Mouse (Mus musculus) activated CD4-positive, CD25-positive, alpha-beta regulatory T cell, adult 9 weeks (primary cell): ENCODE measurements around the gene Olfr556. TPM values are rescaled to one million over a fixed set of nuclear protein-coding genes. Genes with fewer than 3 reads are reported as not detected.

Experiments
- polyA plus RNA-seq: library from polyadenylated mRNA; unstranded; fragments of 100-300 nt; shearing (Covaris generic); gene quantifications from one replicate; pipeline ENCODE4 v1.2.1, GENCODE M21; 2017

The Olfr556 gene
- polyA plus RNA-seq, result not detected

GRCm38 (mm10) chr7:102664599-102664998, at the start of gene Olfr556:
TSS of gene Olfr556 (plus strand) at chr7:102664899.

GRCm38 (mm10) chr7:102618118-102618517, 46.6 kb upstream of the Olfr556 start, which contains the start of gene Olfr553:
TSS of gene Olfr553 (minus strand) at chr7:102618218.

GRCm38 (mm10) chr7:102638132-102638531, 26.6 kb upstream of the Olfr556 start, which contains the start of gene Olfr554:
TSS of gene Olfr554 (plus strand) at chr7:102638432.

GRCm38 (mm10) chr7:102658523-102658922, 6.2 kb upstream of the Olfr556 start, which contains the start of gene Olfr555:
TSS of gene Olfr555 (plus strand) at chr7:102658823.

GRCm38 (mm10) chr7:102686944-102687501, 22.3 kb downstream of the Olfr556 start, which contains the start of gene Trim68:
TSS of gene Trim68 (minus strand) at chr7:102687327.

GRCm38 (mm10) chr7:102695358-102696125, 30.8 kb downstream of the Olfr556 start, which contains the start of gene Olfr557:
TSS of gene Olfr557 (plus strand) at chr7:102695910.

GRCm38 (mm10) chr7:102701915-102702314, 37.2 kb downstream of the Olfr556 start, which contains the start of gene Olfr558:
TSS of gene Olfr558 (plus strand) at chr7:102702215.

GRCm38 (mm10) chr7:102718970-102719369, 54.3 kb downstream of the Olfr556 start, which contains the start of gene Olfr33:
TSS of gene Olfr33 (minus strand) at chr7:102719070.

Other genes with a start within 250 kb of the Olfr556 start
- 54.6 TPM for gene Rrm1, start 223.2 kb upstream of the Olfr556 start, polyA plus RNA-seq
- gene Olfr543, start 183.2 kb upstream of the Olfr556 start, polyA plus RNA-seq, result not detected
- not detected for gene Olfr544, start 176.6 kb upstream of the Olfr556 start, polyA plus RNA-seq
- gene Olfr545, start 165.3 kb upstream of the Olfr556 start, polyA plus RNA-seq, result 0.09 TPM
- gene Olfr547, start 130.2 kb upstream of the Olfr556 start, polyA plus RNA-seq, result not detected
- not detected for gene Olfr548-ps1, start 124.0 kb upstream of the Olfr556 start, polyA plus RNA-seq
- gene Olfr549, start 115.0 kb upstream of the Olfr556 start, polyA plus RNA-seq, result not detected
- 116 TPM for gene Trim21, start 99.4 kb upstream of the Olfr556 start, polyA plus RNA-seq
- not detected for gene Olfr550, start 93.5 kb upstream of the Olfr556 start, polyA plus RNA-seq
- not detected for gene Olfr551, start 73.0 kb upstream of the Olfr556 start, polyA plus RNA-seq
- gene Olfr552, start 67.1 kb upstream of the Olfr556 start, polyA plus RNA-seq, result not detected
- not detected for gene Olfr553, start 46.7 kb upstream of the Olfr556 start, polyA plus RNA-seq
- gene Olfr554, start 26.5 kb upstream of the Olfr556 start, polyA plus RNA-seq, result not detected
- gene Olfr555, start 6.1 kb upstream of the Olfr556 start, polyA plus RNA-seq, result not detected
- 17.4 TPM for gene Trim68, start 22.4 kb downstream of the Olfr556 start, polyA plus RNA-seq
- gene Olfr557, start 31.0 kb downstream of the Olfr556 start, polyA plus RNA-seq, result not detected
- not detected for gene Olfr558, start 37.3 kb downstream of the Olfr556 start, polyA plus RNA-seq
- gene Olfr33, start 54.2 kb downstream of the Olfr556 start, polyA plus RNA-seq, result not detected
- gene Olfr559, start 62.6 kb downstream of the Olfr556 start, polyA plus RNA-seq, result not detected
- not detected for gene Olfr560, start 94.5 kb downstream of the Olfr556 start, polyA plus RNA-seq
- gene Olfr78, start 94.6 kb downstream of the Olfr556 start, polyA plus RNA-seq, result not detected
- not detected for gene Olfr561, start 106.3 kb downstream of the Olfr556 start, polyA plus RNA-seq
- gene Olfr564, start 138.6 kb downstream of the Olfr556 start, polyA plus RNA-seq, result not detected
- gene Olfr566, start 193.9 kb downstream of the Olfr556 start, polyA plus RNA-seq, result not detected
- gene Olfr568, start 212.2 kb downstream of the Olfr556 start, polyA plus RNA-seq, result not detected
- gene Olfr569, start 226.0 kb downstream of the Olfr556 start, polyA plus RNA-seq, result not detected
- not detected for gene Olfr570, start 229.7 kb downstream of the Olfr556 start, polyA plus RNA-seq